Mouse (Mus musculus) mesoderm, embryonic 11.5 days (tissue): ENCODE measurements around the gene Psmc1.

ENCODE experiments used
- DNase-seq: peaks from one replicate; pipeline ENCODE4 v3.0.0-alpha.2; 2012; ENCODE audit warnings: low read depth, low spot score

The Psmc1 gene

GRCm38 (mm10) chr12:100172481-100172880 lies 62.5 kb downstream of the Psmc1 start:
- no peak for DNase-seq
